Mouse (Mus musculus) embryonic facial prominence, embryonic 14.5 days (tissue): ENCODE results near the gene 0610010F05Rik. TPM values are rescaled to one million over a fixed set of nuclear protein-coding genes. Genes with fewer than 3 reads are reported as not detected.

ENCODE experiments used
- ATAC-seq: fragments of 200-750 bp; cut with Nextera tagmentation; 2 replicates; pipeline ENCODE4 v1.8.0; 2017; ENCODE audit warnings: low read depth, moderate number of reproducible peaks, moderate TSS enrichment
- DNase-seq: peaks from one replicate; pipeline ENCODE4 v3.0.0-alpha.2; 2015; ENCODE audit warnings: low spot score
- H3K27ac ChIP-seq: fragments of 300-500 bp; sonication (generic); replicated peaks from 2 replicates; pipeline ENCODE4 v1.5.1; 2014; ENCODE audit warnings: low read depth, mild to moderate bottlenecking, low read length, moderate library complexity
- H3K27me3 ChIP-seq: fragments of 300-500 bp; sonication (generic); replicated peaks from 2 replicates; pipeline ENCODE4 v1.6.1; 2014; ENCODE audit warnings: low read length; ENCODE audit not compliant: control insufficient read depth, insufficient read depth
- H3K36me3 ChIP-seq: fragments of 300-500 bp; sonication (generic); 2 replicates; pipeline ENCODE4 v1.6.1; 2014; ENCODE audit warnings: low read length, mixed read lengths; ENCODE audit not compliant: control insufficient read depth, insufficient read depth
- H3K4me1 ChIP-seq: fragments of 300-500 bp; sonication (generic); 2 replicates; pipeline ENCODE4 v1.6.1; 2014; ENCODE audit warnings: antibody characterized with exemption, low read length; ENCODE audit not compliant: control insufficient read depth, insufficient read depth
- H3K4me2 ChIP-seq: fragments of 300-500 bp; sonication (generic); 2 replicates; pipeline ENCODE4 v1.6.1; 2014; ENCODE audit warnings: low read depth, mild to moderate bottlenecking, low read length, moderate library complexity, mixed read lengths
- H3K4me3 ChIP-seq: fragments of 300-500 bp; sonication (generic); 2 replicates; pipeline ENCODE4 v1.5.1; 2014; ENCODE audit warnings: low read depth, mild to moderate bottlenecking, low read length
- H3K9ac ChIP-seq: fragments of 300-500 bp; sonication (generic); 2 replicates; pipeline ENCODE4 v1.6.1; 2014; ENCODE audit warnings: low read depth, mild to moderate bottlenecking, low read length, moderate library complexity, mixed read lengths
- H3K9me3 ChIP-seq: fragments of 300-500 bp; sonication (generic); 2 replicates; pipeline ENCODE4 v1.6.1; 2016; ENCODE audit warnings: low read length; ENCODE audit not compliant: control insufficient read depth
- WGBS: fragments of 180-500 bp; shearing (Covaris S2); extraction: QIAGEN DNeasy Blood & Tissue Kit; methylation state at CpG from one replicate; pipeline ENCODE4 v1.1.7; 2014; 5-methylcytosine and 5-hydroxymethylcytosine counted together
- polyA plus RNA-seq: library from polyadenylated mRNA; unstranded; fragments of >200 nt; fragmentation: Nextera tagmentation; extraction: Ambion mirVana; gene quantifications from 2 replicates; pipeline ENCODE4 v1.2.1, GENCODE M21; 2014

The 0610010F05Rik gene
- polyA plus RNA-seq, 1 experiment from 2014 or later = 26.5 TPM

GRCm38 (mm10) chr11:23665798-23666501, 32.5 kb upstream of the 0610010F05Rik start, which contains the start of gene Pex13:
Pex13 (minus strand) TSS chr11:23665959.
- Histone ChIP-seq H3K9ac (peak within 1 kb of the TSS; percentile 93), H3K27ac (peak within 1 kb of the TSS; percentile 92), H3K4me1 (peaks cover 8% of the 10 kb centered on the region), H3K4me2 (peak within 1 kb of the TSS; percentile 61), H3K4me3 (peak within 1 kb of the TSS; percentile 91), H3K27me3 (no peaks in the 10 kb centered on the region), H3K9me3 (no peaks in the 10 kb centered on the region), H3K36me3 (0 out of 2 replicates have a peak, but pooled peaks cover 13% of the 10 kb centered on the region)
- WGBS = under 1% methylated on average over 47 of the region's 49 CpGs
- peak; percentile 99 for DNase-seq
- ATAC-seq = peak; percentile 97

GRCm38 (mm10) chr11:23665311-23665786, 31.9 kb upstream of the 0610010F05Rik start, which contains the start of gene Pus10:
Pus10 (plus strand) TSS chr11:23665674.
- Histone ChIP-seq H3K4me2 (peak within 1 kb of the TSS; percentile 61), H3K9ac (peak within 1 kb of the TSS; percentile 93), H3K27me3 (no peaks in the 10 kb centered on the region), H3K36me3 (0 out of 2 replicates have a peak, but pooled peaks cover 9% of the 10 kb centered on the region), H3K4me1 (peaks cover 8% of the 10 kb centered on the region), H3K4me3 (peak within 1 kb of the TSS; percentile 91), H3K27ac (peak within 1 kb of the TSS; percentile 92), H3K9me3 (no peaks in the 10 kb centered on the region)
- DNase-seq (no peak), ATAC-seq (peak; percentile 51)
- WGBS = under 1% methylated on average over 15 of the region's 40 CpGs

DNA sequence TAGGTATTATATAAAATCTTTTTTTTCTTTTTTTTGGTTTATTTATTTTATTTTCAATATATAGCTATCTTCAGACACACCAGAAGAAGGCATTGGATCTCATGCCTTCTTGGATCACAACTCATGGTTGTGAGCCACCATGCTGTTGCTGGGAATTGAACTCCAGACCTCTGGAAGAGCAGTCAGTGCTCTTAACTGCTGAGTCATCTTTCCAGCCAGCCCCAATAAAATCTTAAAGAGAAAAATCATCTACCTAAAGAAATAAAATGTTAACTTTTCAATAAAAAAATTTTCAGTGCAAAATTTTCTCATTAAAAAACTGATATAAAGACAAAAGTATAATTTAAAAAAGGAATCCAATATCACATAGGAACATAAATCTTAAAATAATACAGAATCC, 30.8 kb upstream of the 0610010F05Rik start:
- no peak overlapping the region for H3K27ac ChIP-seq
- H3K9ac ChIP-seq = no peak overlapping the region
- H3K4me3 ChIP-seq = no peak overlapping the region
- no peaks in the 10 kb centered on the region for H3K9me3 ChIP-seq
- no peak for DNase-seq
- no peak overlapping the region for H3K4me2 ChIP-seq
- H3K27me3 ChIP-seq = no peaks in the 10 kb centered on the region
- peaks cover 8% of the 10 kb centered on the region for H3K4me1 ChIP-seq
- ATAC-seq = no peak
- H3K36me3 ChIP-seq = 0 out of 2 replicates have a peak, but pooled peaks cover 8% of the 10 kb centered on the region

DNA sequence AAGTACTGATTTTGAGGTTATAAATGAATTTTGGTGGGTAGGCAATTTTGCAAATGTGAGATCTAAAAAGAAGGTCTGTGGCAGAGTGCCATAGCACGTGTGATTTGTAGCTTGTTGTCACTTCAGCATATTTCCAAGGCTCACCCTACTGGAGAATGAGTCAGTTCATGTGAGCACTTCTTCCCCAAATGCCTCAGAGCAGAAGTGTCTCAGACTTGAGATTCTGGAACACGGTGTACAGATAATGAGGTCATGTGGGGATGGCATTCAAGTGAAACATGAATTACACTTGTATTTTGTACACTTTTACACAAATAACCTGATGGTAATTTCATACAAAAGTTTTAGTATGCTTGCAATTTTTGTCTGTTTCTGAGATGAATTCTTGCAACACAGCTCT, 24.4 kb upstream of the 0610010F05Rik start:
- Histone ChIP-seq H3K27me3 (no peaks in the 10 kb centered on the region), H3K9ac (no peak overlapping the region), H3K4me3 (no peak overlapping the region), H3K4me2 (no peak overlapping the region), H3K9me3 (no peaks in the 10 kb centered on the region), H3K4me1 (peaks cover 6% of the 10 kb centered on the region; the same call in 1 of the 2 replicates), H3K36me3 (no peaks in the 10 kb centered on the region), H3K27ac (no peak overlapping the region)
- WGBS = 85% methylated on average over 2 of the region's 2 CpGs
- no peak for ATAC-seq
- DNase-seq = no peak

GRCm38 (mm10) chr11:23653666-23654065, 20.2 kb upstream of the 0610010F05Rik start:
- H3K4me2 ChIP-seq = no peak overlapping the region
- no peak for ATAC-seq
- H3K27ac ChIP-seq = no peak overlapping the region
- peaks cover 14% of the 10 kb centered on the region for H3K36me3 ChIP-seq
- no peaks in the 10 kb centered on the region for H3K4me1 ChIP-seq
- no peak overlapping the region for H3K9ac ChIP-seq
- DNase-seq = no peak
- no peaks in the 10 kb centered on the region for H3K9me3 ChIP-seq
- 67% methylated on average over 3 of the region's 3 CpGs for WGBS
- H3K4me3 ChIP-seq = no peak overlapping the region
- H3K27me3 ChIP-seq = no peaks in the 10 kb centered on the region

DNA sequence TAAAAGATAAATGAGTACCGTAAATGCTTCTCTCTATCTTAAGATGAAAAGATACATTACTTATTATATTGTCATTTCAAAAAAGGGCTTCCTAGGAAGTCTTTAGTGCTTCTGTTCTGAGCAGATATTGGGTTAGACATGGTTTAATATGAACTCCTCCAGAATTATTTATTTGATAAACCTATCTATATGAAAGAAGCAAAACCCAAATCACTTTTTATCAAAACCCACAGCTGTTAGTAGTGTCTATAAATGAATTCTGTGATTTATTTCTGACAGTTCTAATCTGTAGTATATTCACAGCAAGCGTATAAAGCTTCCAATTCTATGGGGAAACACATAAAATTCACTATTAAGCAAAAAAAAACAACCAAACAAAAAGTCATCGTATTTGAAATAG, 14.4 kb upstream of the 0610010F05Rik start:
- no peaks in the 10 kb centered on the region for H3K9me3 ChIP-seq
- peaks cover 27% of the 10 kb centered on the region for H3K36me3 ChIP-seq
- H3K4me3 ChIP-seq = no peak overlapping the region
- no peak overlapping the region for H3K9ac ChIP-seq
- ATAC-seq (no peak), DNase-seq (no peak)
- H3K4me2 ChIP-seq = no peak overlapping the region
- H3K27me3 ChIP-seq = no peaks in the 10 kb centered on the region
- no peak overlapping the region for H3K27ac ChIP-seq
- H3K4me1 ChIP-seq = no peaks in the 10 kb centered on the region
- WGBS = 90% methylated on average over 3 of the region's 3 CpGs

GRCm38 (mm10) chr11:23647431-23647830, 14.0 kb upstream of the 0610010F05Rik start:
- Histone ChIP-seq H3K4me1 (no peaks in the 10 kb centered on the region), H3K36me3 (peaks cover 30% of the 10 kb centered on the region), H3K4me2 (no peak overlapping the region), H3K27ac (no peak overlapping the region), H3K27me3 (no peaks in the 10 kb centered on the region), H3K9ac (no peak overlapping the region), H3K9me3 (0 out of 2 replicates have a peak, but pooled peaks cover 3% of the 10 kb centered on the region), H3K4me3 (no peak overlapping the region)
- ATAC-seq (no peak), DNase-seq (no peak)

DNA sequence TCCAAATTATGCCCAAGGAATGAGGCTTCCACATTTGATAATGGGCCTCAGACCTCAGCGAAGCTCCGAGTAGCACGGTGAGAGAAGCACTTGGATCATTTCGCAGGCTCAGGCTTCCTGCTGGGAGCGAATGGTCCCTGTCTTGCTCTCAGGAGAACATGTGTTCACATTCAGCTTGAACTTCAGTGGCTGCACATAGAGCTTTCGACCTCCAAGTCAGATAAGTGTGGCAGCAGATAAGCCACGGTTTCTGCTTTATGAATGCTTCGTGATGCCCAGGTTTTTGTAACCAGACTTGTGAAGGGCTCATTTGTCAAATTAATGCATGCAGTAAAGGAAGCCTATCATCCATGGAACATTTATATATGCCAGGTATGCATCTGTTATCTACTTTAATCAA, 1.1 kb upstream of the 0610010F05Rik start:
- Histone ChIP-seq H3K9ac (no peak overlapping the region), H3K27me3 (no peaks in the 10 kb centered on the region), H3K9me3 (0 out of 2 replicates have a peak, but pooled peaks cover 3% of the 10 kb centered on the region), H3K4me3 (no peak overlapping the region), H3K27ac (no peak overlapping the region), H3K36me3 (peaks cover 9% of the 10 kb centered on the region; the same call in 1 of the 2 replicates), H3K4me1 (no peaks in the 10 kb centered on the region), H3K4me2 (no peak overlapping the region)
- ATAC-seq = no peak
- WGBS = 67% methylated on average over 8 of the region's 8 CpGs
- no peak for DNase-seq
